Mouse (Mus musculus) megakaryocyte, adult 5-6 weeks (primary cell): ENCODE data around the gene Cdc42ep4. TPM values are rescaled to one million over a fixed set of nuclear protein-coding genes. Genes with fewer than 3 reads are reported as not detected.

Experiments
- ATAC-seq: 2 replicates; pipeline ENCODE4 v1.8.0; 2016; ENCODE audit warnings: mild to moderate bottlenecking, inconsistent platforms; ENCODE audit not compliant: poor library complexity, severe bottlenecking
- total RNA-seq, 2 experiments: library from RNA; stranded (forward) in 1 of 2; stranded (reverse) in 1 of 2; fragments of 153-499, 151-499 nt in 1 of 2; fragments of 221-1000, 200-1000 nt in 1 of 2; gene quantifications; 2 replicates each; pipeline versions ENCODE4 v1.2.3 to v1.2.4; 2015 to 2017

Gene Cdc42ep4
- total RNA-seq, 2 experiments from 2014 or later, result 20.1 to 26.9 TPM

GRCm38 (mm10) chr11:113727992-113728391, 23.7 kb downstream of the Cdc42ep4 start:
- no peak for ATAC-seq

GRCm38 (mm10) chr11:113726994-113727888, 24.4 kb downstream of the Cdc42ep4 start:
- ATAC-seq, result no peak

- no peak for ATAC-seq
Observed at GRCm38 (mm10) chr11:113725235-113726048, 26.2 kb downstream of the Cdc42ep4 start.

- no peak for ATAC-seq
Observed at GRCm38 (mm10) chr11:113722405-113723090, 29.1 kb downstream of the Cdc42ep4 start.

GRCm38 (mm10) chr11:113717767-113718424, 33.8 kb downstream of the Cdc42ep4 start:
- no peak for ATAC-seq

GRCm38 (mm10) chr11:113716132-113716531, 35.5 kb downstream of the Cdc42ep4 start:
- ATAC-seq, result no peak

- peak; percentile 84 for ATAC-seq
Observed at GRCm38 (mm10) chr11:113715078-113715674, 36.5 kb downstream of the Cdc42ep4 start.

GRCm38 (mm10) chr11:113711061-113711460, 40.6 kb downstream of the Cdc42ep4 start:
- ATAC-seq, result no peak

GRCm38 (mm10) chr11:113710257-113710777, 41.4 kb downstream of the Cdc42ep4 start:
- ATAC-seq, result no peak

- ATAC-seq, result no peak
Observed at GRCm38 (mm10) chr11:113709731-113710256, 41.9 kb downstream of the Cdc42ep4 start, which contains the start of gene Cpsf4l. Gene Cpsf4l, minus strand, starts transcription at chr11:113710017.

GRCm38 (mm10) chr11:113709272-113709671, 42.4 kb downstream of the Cdc42ep4 start:
- no peak for ATAC-seq

- no peak for ATAC-seq
Observed at GRCm38 (mm10) chr11:113708629-113709213, 43.0 kb downstream of the Cdc42ep4 start.

- peak; percentile 81 for ATAC-seq
Observed at GRCm38 (mm10) chr11:113705966-113706652, 45.6 kb downstream of the Cdc42ep4 start.

GRCm38 (mm10) chr11:113703758-113704157, 47.9 kb downstream of the Cdc42ep4 start:
- peak; percentile 90 for ATAC-seq

- ATAC-seq, result no peak
Observed at GRCm38 (mm10) chr11:113699643-113700042, 52.0 kb downstream of the Cdc42ep4 start.

- no peak for ATAC-seq
Observed at GRCm38 (mm10) chr11:113698013-113698545, 53.6 kb downstream of the Cdc42ep4 start.

GRCm38 (mm10) chr11:113697571-113697970, 54.1 kb downstream of the Cdc42ep4 start:
- ATAC-seq, result no peak

- no peak for ATAC-seq
Observed at GRCm38 (mm10) chr11:113691851-113692250, 59.8 kb downstream of the Cdc42ep4 start.
